Mouse (Mus musculus) kidney, adult 2 months (tissue): ENCODE measurements at regions not wholly inside any gene's neighbourhood (a gene's known extent, or its start where the extent isn't known, plus 50 kb on each side); places are given as distances from the start of the nearest gene placed in this dataset.
A peak's percentile ranks its signal among the peaks of the same experiment; 100 is the strongest.

Experiments used
- CTCF ChIP-seq: fragments of 200-500 bp; conservative IDR thresholded peaks from 2 replicates; pipeline ENCODE4 v1.5.1; 2011; ENCODE audit warnings: low read depth, mild to moderate bottlenecking, control low read depth, low read length, moderate library complexity, mixed read lengths; ENCODE audit not compliant: insufficient read depth, insufficient read length
- POLR2A ChIP-seq: fragments of 200-500 bp; IDR thresholded peaks from one replicate; pipeline ENCODE4 v1.6.1; 2011; ENCODE audit warnings: low read depth, low read length, control low read depth

DNA sequence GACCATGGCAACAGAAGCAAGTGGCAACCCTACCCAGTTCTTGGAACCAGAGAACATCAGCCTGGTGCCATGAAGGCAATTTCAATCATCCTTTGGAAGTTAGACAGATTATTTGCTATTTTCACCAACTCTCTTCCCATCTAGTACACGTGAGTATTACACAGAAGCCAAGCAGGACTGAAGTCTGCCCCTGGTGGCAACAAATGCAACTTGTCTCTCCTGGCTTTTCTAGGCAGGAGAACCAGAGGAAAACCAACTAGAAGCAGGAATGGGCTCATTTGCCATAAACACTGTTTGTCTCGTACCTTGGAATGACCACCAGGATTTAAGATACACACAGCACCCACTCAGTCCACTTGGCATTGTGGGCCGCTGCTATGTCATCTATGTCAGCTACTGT lies 224.1 kb upstream of the Arid1b start:
- TF ChIP-seq POLR2A (no peak), CTCF (peak; percentile 43; the same call in 1 of the 2 replicates)
